Mouse (Mus musculus) lung, embryonic 14.5 days (tissue): ENCODE measurements at regions not wholly inside any gene's neighbourhood (a gene's known extent, or its start where the extent isn't known, plus 50 kb on each side); places are given as distances from the start of the nearest gene placed in this dataset.

Experiments used
- ATAC-seq: fragments of 200-750 bp; cut with Nextera tagmentation; 2 replicates; pipeline ENCODE4 v1.8.0; 2017; ENCODE audit warnings: mild to moderate bottlenecking, moderate TSS enrichment, moderate library complexity; ENCODE audit not compliant: insufficient read depth
- DNase-seq: peaks from one replicate; pipeline ENCODE4 v3.0.0-alpha.2; 2015
- H3K27ac ChIP-seq: fragments of 300-500 bp; sonication (generic); 2 replicates; pipeline ENCODE4 v1.5.1; 2014; ENCODE audit warnings: low read depth, mild to moderate bottlenecking, moderate library complexity
- H3K27me3 ChIP-seq: fragments of 300-500 bp; sonication (generic); 2 replicates; pipeline ENCODE4 v1.6.1; 2014; ENCODE audit warnings: low read length, control low read depth; ENCODE audit not compliant: insufficient read depth
- H3K36me3 ChIP-seq: fragments of 300-500 bp; sonication (generic); 2 replicates; pipeline ENCODE4 v1.6.1; 2014; ENCODE audit warnings: control low read depth; ENCODE audit not compliant: insufficient read depth
- H3K4me1 ChIP-seq: fragments of 300-500 bp; sonication (generic); 2 replicates; pipeline ENCODE4 v1.6.1; 2014; ENCODE audit warnings: antibody characterized with exemption, control low read depth; ENCODE audit not compliant: insufficient read depth
- H3K4me2 ChIP-seq: fragments of 300-500 bp; sonication (generic); 2 replicates; pipeline ENCODE4 v1.6.1; 2014; ENCODE audit warnings: mild to moderate bottlenecking
- H3K4me3 ChIP-seq: fragments of 300-500 bp; sonication (generic); 2 replicates; pipeline ENCODE4 v1.5.1; 2014; ENCODE audit warnings: low read depth, low read length
- H3K9ac ChIP-seq: fragments of 300-500 bp; sonication (generic); 2 replicates; pipeline ENCODE4 v1.6.1; 2014
- H3K9me3 ChIP-seq: fragments of 300-500 bp; sonication (generic); 2 replicates; pipeline ENCODE4 v1.6.1; 2016; ENCODE audit warnings: low read depth, low read length, control low read depth
- CTCF ChIP-seq: IDR thresholded peaks from 2 replicates; pipeline ENCODE4 v1.5.1; 2016; ENCODE audit warnings: antibody characterized with exemption, low read depth
- WGBS: fragments of 180-500 bp; shearing (Covaris S2); extraction: QIAGEN DNeasy Blood & Tissue Kit; methylation state at CpG from one replicate; pipeline ENCODE4 v1.1.7; 2014; 5-methylcytosine and 5-hydroxymethylcytosine counted together

DNA sequence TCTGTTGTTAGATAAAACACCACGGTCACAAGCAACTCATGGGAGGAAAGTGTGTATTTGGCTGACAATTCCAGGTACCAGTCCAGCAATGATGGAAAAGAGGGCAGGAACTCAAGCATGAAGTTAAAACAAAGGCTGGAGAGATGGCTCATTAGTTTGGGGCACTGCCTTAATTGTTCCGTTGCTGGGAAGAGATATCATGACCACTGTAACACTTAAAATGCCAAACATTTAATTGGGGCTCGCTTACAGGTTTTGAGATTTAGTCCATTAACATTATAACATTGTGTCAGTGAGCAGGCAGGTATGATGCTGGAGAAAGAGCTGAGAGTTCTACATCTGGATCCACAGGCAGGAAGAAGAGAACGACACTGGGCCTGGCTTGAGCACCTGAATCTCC, 782.0 kb upstream of the Celf2 start:
- ATAC-seq (no peak), DNase-seq (no peak)
- Histone ChIP-seq H3K4me2 (no peak overlapping the region), H3K36me3 (no peaks in the 10 kb centered on the region), H3K27me3 (no peaks in the 10 kb centered on the region), H3K9ac (no peak overlapping the region), H3K4me3 (no peak overlapping the region), H3K4me1 (no peaks in the 10 kb centered on the region), H3K27ac (no peak overlapping the region), H3K9me3 (no peaks in the 10 kb centered on the region)
- 86% methylated on average over 4 of the region's 4 CpGs for WGBS
- no peak for TF ChIP-seq CTCF

DNA sequence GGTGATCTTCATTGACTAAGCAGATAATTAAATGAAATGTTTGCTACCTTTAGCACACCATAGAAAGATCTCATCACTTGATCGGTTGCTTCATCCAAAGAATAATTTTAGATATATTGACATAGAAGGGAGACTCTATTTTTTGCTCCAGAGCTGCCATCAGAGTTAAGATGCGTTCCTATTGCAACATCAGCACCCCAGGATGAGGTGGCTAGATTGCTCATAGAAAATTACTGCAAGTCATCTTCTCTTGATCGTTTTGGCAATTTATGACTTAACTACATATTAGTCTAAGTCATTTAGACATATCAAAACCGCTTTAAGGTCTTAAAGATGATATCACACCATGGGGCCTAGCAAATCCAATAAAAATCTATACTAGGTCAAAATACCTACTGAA, 778.0 kb upstream of the Celf2 start:
- no peak for ATAC-seq
- Histone ChIP-seq H3K27me3 (no peaks in the 10 kb centered on the region), H3K36me3 (no peaks in the 10 kb centered on the region), H3K4me3 (no peak overlapping the region), H3K9me3 (no peaks in the 10 kb centered on the region), H3K27ac (no peak overlapping the region), H3K9ac (no peak overlapping the region), H3K4me2 (no peak overlapping the region), H3K4me1 (no peaks in the 10 kb centered on the region)
- no peak for DNase-seq
- TF ChIP-seq CTCF, result no peak
- WGBS, result 83% methylated on average over 4 of the region's 4 CpGs

- 84% methylated on average over 1 of the region's 1 CpGs for WGBS
- no peak for ATAC-seq
- no peak for DNase-seq
- H3K9me3 ChIP-seq, result no peaks in the 10 kb centered on the region
- H3K27ac ChIP-seq, result no peak overlapping the region
- no peaks in the 10 kb centered on the region for H3K27me3 ChIP-seq
- H3K36me3 ChIP-seq, result no peaks in the 10 kb centered on the region
- H3K4me3 ChIP-seq, result no peak overlapping the region
- no peak overlapping the region for H3K4me2 ChIP-seq
- H3K9ac ChIP-seq, result no peak overlapping the region
- TF ChIP-seq CTCF, result no peak
- H3K4me1 ChIP-seq, result no peaks in the 10 kb centered on the region
Observed at GRCm38 (mm10) chr2:8276127-8276773, 766.9 kb upstream of the Celf2 start.
